Mouse (Mus musculus): Measurements from ENCODE around the gene Ncdn.

The Ncdn gene

GRCm38 (mm10) chr4:126752608-126753141 lies 563 bp downstream of the Ncdn start:
- no peak for DNase-seq (ENCODE audit: low spot score in 2 of 2)

- DNase-seq (ENCODE audit: low spot score in 2 of 2) = no peak
These were observed 1.1 kb downstream of the Ncdn start for GRCm38 (mm10) chr4:126752024-126752607.

- DNase-seq (ENCODE audit: low spot score in 2 of 2) = no peak
These were observed 1.6 kb downstream of the Ncdn start for GRCm38 (mm10) chr4:126751556-126752023.

DNA sequence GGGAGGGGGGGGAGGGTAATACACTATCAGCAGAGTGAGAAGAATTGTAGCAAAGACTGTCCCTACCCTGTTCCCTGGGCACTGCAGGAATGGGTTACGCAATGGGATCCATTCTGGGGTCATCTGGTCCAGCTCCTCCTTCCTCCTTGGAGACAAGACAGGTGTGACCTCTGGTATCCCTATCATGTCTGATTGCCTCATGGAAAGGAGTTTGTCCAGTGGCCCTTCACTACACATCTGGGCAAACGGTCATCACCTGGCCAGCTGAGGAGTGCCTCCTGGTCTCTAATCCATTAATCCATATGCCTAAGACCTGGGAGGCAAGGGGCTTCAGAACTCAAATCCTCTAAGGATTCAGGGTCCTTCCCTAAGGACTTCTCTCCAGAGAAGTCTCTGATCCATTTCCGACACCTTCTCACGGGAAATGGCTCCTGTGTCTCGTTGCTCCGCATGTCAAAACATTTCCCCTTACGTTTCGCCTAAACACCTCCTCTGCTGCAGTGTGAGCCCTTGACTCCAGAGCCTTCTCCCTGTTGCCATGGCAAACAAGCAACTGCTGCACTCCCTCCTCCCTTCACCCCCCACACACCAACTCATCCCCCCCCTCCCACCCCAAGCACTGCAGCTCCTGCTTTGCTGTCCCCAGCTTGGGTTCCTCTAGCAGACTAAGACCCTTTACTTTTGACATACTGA lies 2.2 kb downstream of the Ncdn start:
- no peak for DNase-seq (ENCODE audit: low spot score in 2 of 2)

GRCm38 (mm10) chr4:126750046-126750683 lies 3.1 kb downstream of the Ncdn start:
- DNase-seq (ENCODE audit: low spot score in 2 of 2) = no peak

- no peak for DNase-seq (ENCODE audit: low spot score in 2 of 2)
These were observed 3.7 kb downstream of the Ncdn start for GRCm38 (mm10) chr4:126749553-126749952.

GRCm38 (mm10) chr4:126748381-126748780 lies 4.9 kb downstream of the Ncdn start:
- DNase-seq (ENCODE audit: low spot score in 2 of 2) = no peak

DNA sequence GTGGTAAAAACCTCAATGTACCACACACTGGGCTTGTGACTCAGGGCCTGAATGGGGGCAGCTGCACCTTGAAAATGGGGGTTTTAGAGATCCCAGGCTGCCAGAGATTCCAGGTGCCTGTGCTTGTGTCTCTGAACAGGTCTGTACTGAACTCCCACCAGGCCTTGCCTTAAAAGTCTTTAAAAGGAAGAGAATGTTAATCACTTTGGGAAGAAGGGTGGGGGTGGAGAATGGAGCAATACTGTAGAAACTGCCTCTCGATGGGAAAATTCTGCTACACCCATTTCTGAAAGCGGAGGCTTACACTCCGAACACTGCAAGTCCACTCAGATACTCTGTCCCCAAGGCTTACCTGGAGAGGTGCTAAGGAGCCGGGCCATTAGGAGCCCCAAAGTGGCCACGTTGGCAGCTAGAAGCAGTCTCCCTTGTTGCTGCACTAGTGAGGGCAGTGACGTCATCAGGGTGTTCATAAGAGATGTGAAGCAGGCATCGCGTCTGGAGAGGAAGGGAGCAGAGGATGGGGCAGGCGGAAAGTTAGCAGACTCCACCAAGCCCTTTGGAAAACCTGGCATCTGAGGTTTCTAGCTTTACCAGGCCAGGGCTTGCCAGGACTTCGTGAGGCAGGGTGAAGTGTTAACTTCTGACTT lies 6.9 kb downstream of the Ncdn start:
- DNase-seq (ENCODE audit: low spot score in 2 of 2) = no peak

DNA sequence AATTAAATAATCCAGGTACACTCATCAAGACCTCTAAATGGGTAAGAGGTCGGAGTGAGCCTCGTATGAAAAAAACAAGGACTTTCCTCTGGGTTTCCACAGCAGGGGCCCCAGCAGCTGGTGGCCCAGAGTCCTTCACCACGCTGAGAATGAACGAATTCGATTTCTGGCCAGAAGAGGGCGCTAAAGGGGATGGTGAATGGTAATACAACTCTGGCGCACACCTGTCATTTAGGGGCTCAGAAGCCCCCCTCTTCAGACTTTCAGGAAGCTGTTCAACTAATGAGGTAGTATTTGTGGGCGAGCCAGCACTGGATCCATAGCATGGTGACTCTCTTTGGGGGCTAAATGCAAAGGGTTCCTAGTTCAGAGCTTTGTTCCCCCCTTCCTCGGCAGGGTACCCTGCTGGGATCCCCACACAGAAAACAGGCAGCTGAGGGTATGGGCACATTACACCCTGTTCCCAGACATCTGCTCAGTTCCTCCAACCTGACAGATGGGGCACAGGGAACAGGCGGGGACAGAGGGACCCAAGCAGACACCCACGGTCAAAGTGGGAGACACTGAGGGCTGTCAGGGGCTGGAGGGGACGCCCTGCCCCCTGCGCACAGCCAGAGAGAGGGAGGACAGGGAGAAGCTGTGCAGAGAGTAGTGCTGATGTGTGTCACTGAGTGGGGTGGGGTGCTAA lies 7.6 kb downstream of the Ncdn start:
- peak in 1 of 2 experiments; percentile 61 for DNase-seq (ENCODE audit: low spot score in 2 of 2)

DNA sequence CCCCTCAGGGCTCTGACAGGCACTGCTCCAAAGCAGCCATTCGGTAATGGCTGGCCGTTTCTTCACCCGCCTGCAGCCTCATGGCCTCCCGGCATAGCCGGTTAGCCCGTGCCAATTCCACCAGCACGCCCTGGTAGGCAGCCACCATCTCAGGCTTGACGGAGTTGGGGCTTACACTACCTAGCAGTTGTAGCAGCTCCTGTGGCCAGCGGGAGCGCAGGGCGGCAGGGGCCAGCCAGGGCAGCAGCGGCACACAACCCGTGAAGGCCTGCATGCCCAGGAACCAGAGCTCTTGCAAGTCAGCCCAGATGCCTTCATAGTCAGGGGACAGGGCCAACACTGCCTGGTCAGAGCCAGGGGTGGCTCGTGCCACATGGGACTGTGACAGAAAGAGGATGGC lies 8.4 kb downstream of the Ncdn start:
- DNase-seq (ENCODE audit: low spot score in 2 of 2) = no peak

- DNase-seq (ENCODE audit: low spot score in 2 of 2) = no peak
These were observed 9.5 kb downstream of the Ncdn start for GRCm38 (mm10) chr4:126743713-126744112.

DNA sequence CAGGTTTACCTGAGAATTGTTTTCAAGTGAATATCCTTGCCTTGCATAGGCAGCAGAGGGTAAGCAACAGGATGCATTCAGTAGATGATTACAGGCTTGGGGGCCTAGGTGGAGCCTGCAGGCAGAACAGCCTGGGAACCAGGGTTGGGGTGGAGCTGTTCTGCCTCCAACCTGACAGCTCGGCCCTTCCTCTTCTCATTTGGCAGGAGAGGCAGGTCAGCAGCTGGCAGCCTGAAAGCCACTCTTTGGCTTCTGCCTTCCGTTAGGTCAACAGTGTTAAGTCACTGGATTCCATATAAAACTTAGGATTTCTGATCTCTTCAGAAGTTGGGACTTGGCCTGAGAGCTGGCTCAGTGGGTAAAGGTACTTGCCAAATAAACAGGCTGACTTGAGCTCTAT lies 10.3 kb downstream of the Ncdn start:
- DNase-seq (ENCODE audit: low spot score in 2 of 2) = no peak

DNA sequence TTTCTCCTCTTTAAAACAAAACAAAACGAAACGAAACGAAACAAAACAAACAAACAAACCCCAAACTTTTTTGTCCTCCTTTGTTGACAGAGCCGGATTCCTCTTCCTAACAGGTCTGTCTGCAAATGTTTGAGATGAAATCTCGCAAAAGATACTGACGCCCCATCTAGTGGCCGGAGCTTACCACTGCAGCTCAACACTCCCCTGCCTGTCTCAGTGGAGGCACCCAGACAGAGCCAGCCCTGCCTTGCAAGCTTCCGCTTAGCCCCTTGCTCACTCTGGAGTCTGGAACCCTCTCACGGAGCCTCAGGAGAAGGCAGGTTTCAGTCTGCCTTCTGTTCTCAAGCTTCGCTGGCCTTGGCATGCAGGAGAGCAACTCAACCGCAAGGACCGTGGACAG lies 11.8 kb downstream of the Ncdn start:
- peak; percentile 47 to 65 for DNase-seq (ENCODE audit: low spot score in 2 of 2)

- no peak for DNase-seq (ENCODE audit: low spot score in 2 of 2)
These were observed 13.1 kb downstream of the Ncdn start for GRCm38 (mm10) chr4:126739966-126740676.

GRCm38 (mm10) chr4:126736001-126736414 lies 17.2 kb downstream of the Ncdn start, which contains the start of gene Tfap2e:
Gene Tfap2e (minus strand): TSS chr4:126736240.
- DNase-seq (ENCODE audit: low spot score in 2 of 2) = no peak

DNA sequence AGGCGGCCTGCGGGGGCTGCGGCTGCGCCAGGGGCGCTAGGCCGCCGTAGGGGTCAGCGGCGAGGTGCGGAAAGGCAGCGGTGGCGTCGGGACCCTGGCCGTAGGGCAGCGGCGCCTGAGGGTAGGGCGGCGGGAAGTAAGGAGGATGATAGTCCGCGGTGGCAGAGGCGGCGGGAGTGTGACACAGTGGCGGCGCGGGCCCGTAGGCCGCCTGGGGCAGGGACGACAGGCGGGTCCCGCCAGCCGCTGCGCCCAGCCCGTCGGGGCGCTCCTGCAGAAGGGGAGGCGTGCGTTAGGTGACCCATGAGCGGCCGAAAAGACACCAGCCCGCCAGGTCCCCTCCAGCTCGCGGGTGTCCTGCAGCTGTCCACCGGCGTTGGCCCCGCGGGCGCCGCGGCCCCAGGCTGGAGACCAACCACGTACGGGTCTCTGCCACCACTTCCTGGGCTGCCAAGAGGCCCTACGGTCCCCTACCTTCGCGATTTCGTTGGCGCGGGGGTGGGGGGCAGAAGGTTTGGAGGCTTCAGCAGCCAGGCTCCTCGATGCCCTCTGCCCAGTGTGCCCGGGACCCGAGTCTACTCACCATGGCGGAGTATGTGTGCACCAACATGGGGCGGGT lies 17.7 kb downstream of the Ncdn start:
- DNase-seq (ENCODE audit: low spot score in 2 of 2) = no peak

- DNase-seq (ENCODE audit: low spot score in 2 of 2) = no peak
These were observed 18.4 kb downstream of the Ncdn start for GRCm38 (mm10) chr4:126734700-126735381.

GRCm38 (mm10) chr4:126734001-126734603 lies 19.1 kb downstream of the Ncdn start:
- no peak for DNase-seq (ENCODE audit: low spot score in 2 of 2)
